Mouse (Mus musculus) brain, embryonic 14.5 days (tissue): Measurements from ENCODE around the gene Hoxd9.

Experiments used
- CTCF ChIP-seq: fragments of 200-500 bp; IDR thresholded peaks from 2 replicates; pipeline ENCODE4 v1.5.1; 2012; ENCODE audit warnings: inconsistent platforms, mild to moderate bottlenecking, moderate library complexity, borderline replicate concordance; ENCODE audit not compliant: insufficient read depth, insufficient read length; ENCODE audit errors: extremely low read depth
- POLR2A ChIP-seq: fragments of 200-500 bp; IDR thresholded peaks from 2 replicates; pipeline ENCODE4 v1.6.1; 2012; ENCODE audit warnings: mild to moderate bottlenecking, inconsistent platforms, borderline replicate concordance; ENCODE audit not compliant: poor library complexity, insufficient read depth, insufficient read length, severe bottlenecking; ENCODE audit errors: extremely low read depth

GRCm38 (mm10) chr2:74656632-74657021 is 40.9 kb upstream of the Hoxd9 start:
- TF ChIP-seq POLR2A (no peak), CTCF (no peak)
